Mouse (Mus musculus): ENCODE results near the gene Fam43b.

Gene Fam43b

GRCm38 (mm10) chr4:138395087-138395970, 999 bp downstream of the Fam43b start:
- in situ Hi-C loops (cut with MboI): no loop called here

- in situ Hi-C loops (cut with MboI): no loop called here
Measured at GRCm38 (mm10) chr4:138393703-138394102, 2.6 kb downstream of the Fam43b start.

DNA sequence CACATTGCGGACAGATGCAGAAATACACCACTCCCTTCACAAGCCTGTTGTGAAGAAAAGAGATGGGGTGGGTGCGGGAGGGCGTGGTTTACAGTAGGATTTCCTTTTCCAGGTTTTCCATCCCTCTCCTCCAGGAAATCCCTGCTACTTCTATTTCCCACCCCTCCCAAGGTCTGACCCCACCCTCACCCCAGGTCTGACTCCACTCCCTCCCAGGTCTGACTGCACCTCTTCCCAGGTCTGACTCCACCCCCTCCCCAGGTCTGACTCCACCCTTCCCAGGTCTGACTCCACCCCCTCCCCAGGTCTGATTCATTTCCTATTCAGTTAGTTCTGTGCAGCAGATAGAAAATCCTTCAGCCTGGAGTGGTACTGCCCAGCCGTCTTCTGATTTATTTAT, 12.5 kb downstream of the Fam43b start:
- in situ Hi-C loops (cut with MboI): no loop called here

GRCm38 (mm10) chr4:138382462-138382861, 13.9 kb downstream of the Fam43b start:
- in situ Hi-C loops (cut with MboI): no loop called here

GRCm38 (mm10) chr4:138380132-138380689, 16.1 kb downstream of the Fam43b start:
- in situ Hi-C loops (cut with MboI): no loop called here

DNA sequence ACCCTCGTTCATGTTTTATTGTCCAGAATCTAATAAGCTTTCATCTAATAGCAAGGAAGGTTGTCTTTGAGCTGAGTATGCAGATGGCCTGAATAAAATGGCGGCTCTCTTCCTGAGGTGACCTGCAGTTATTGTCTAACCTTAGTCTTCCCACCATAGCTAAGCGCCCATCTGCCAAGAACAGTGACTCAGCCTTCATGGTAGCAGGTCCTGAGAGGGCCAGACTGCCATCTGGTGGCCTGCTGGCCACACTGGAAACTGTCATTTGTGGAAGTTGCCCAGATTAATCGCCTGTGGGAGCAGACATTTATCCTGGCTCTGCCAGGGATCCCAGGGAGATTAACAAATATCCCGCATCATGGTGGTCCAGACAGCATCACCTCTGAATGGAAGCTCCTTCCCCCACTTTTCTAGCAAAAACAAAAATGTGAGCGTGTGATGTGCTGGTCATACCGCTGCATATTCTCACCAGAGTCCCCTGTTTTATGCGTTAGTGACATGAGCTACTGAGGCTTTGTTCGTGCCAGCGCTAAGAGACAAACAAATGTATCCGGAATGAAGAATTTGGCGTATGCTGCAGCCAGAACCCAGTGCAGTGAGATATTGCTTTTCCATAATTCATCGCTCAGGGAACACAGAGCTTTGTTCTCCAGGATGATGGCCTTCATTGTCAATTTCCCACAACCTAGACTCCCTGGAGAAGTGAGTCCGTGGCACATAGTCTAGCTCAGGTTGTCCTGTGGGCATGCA, 17.1 kb downstream of the Fam43b start:
- in situ Hi-C loops (cut with MboI): no loop called here

DNA sequence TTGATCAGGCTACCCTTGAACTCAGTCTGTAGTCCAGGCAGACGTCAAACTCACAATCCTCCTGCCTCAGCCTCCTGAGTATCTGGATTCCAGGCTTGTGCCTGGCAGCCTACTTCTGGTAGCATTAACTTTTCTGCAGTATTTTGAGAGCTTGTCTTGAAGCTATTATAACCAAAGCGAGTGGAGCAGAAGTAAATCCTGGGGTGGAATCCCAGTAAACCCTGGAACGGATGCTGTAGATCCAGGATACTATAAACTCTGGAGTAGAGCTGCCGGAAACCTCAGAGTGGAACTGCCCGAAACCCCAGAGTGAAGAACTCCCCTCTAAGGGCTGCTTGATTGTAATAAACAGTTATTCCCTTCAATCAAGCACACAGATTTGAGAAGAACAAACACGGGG, 18.8 kb downstream of the Fam43b start:
- in situ Hi-C loops (cut with MboI): no loop called here

DNA sequence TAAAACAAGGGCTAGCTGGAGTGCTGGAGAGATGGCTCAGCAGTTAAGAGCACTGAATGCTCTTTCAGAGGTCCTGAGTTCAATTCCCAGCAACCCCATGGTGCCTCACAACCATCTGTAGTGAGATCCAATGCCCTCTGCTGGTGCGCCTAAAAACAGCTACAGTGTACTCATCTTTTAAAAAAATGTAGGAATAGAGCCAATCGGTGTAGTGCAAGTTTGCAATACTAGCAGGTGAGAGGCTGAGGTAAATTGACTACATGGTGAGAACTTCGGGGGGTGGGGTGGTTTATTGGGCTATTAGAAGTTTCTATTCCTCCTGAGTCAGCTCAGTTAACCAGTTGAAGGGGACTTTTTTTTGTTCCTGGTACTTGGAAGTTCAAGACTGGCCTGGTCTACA, 21.2 kb downstream of the Fam43b start:
- in situ Hi-C loops (cut with MboI): no loop called here

DNA sequence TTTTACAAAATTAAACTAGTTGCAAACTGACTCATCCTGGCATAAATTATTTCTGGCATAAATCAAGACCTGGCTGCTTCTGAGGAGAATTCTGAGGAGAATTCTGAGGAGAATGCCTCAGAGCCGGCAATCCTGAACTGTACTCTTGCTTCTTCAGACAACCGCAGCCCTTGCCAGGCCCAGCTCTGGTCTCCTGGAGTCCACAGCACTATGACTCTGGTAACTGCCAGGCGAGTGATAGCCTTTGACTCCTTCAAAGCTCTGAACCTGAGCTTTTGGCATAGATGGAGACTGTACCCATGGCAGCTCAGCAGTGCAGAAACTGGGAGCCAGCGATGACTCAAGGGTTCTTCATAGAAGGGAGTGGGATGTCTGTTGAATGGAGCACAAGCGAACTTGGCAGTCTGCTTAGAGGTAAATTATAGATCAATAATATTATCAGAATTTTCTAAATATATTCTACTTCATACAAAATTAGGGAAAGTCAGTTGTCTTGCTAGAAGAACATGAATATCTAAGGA, 25.3 kb downstream of the Fam43b start:
- in situ Hi-C loops (cut with MboI): no loop called here

DNA sequence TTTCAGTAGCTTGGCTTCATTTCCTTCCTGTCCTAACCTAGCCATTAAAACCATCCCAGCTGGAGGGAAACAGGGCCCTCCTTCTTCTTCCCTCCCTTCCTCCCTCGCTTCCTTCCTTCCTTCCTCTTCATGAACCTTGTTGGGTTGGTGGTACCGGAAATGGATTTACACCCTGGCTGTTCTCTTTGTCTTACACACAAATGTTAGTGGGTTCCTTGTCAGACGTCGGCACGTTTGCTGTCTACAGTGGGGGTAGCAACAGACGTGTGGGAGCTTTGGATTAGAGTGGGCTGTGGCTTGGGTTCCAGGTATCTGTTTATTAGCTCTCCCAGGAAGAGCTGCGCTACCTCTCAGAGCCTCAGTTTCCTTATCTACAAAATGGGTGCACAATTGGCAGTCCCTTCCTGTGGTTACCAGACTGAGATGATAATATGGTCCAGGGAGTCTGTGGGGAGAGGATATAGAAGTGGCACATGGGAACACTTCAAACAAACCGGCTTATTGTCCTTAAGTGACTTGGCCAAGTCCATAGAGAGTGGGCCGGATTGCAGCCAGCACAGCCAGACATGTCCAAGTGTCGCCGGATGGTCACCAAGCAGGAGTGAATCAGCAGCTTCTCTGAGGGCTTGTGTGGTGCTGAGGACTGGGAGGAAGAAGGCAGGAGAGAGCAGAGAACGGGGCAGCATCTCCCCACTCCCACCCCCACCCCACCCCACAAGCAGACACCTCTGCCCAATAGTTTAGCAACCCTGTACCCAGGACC, 27.6 kb downstream of the Fam43b start:
- in situ Hi-C loops (cut with MboI): no loop called here

DNA sequence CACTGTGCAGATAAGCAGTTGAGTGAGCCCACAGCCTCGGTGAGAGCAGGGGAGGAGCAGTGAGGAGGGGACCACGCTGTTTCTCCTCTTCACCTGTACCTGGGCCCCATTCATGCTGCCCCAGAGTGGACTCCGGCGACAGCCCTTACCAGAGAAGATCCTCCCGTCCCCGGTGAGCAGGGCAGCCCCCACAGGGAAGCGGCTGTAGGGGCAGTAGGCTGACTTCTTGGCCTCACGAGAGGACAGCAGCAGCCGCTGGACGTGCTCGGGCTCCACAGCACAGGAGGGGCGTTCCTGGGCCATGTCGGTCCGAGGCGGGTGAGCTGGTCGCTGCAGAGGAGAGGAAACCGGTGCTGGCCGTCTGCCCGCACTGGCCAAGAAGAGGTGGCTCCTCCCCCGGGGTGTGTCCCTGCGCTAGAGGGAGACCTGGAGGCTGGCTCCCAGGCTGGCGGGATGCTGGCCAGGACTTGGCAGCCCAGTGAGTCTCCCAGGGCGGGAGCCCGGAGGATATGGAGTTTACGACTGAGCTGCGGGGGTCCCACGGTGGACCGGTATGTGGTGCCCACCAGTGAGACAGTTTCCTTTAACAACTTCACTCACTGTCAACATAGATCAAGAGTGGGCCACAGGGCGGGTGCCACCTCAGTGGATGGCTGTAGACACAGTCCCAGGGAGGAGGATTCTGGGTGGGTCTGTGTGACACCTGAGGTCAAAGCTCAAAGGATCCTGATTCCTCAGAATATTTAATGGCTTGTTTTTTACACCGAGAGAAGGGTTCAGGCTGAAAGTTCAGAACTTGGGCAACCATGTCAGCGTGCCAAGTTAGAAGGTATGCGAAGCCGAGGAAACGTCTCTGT, 28.5 kb downstream of the Fam43b start, which contains the start of gene Cda:
TSS of gene Cda (minus strand) at position 352 of the 857 bp plus-strand sequence.
- in situ Hi-C loops (cut with MboI): no loop called here

DNA sequence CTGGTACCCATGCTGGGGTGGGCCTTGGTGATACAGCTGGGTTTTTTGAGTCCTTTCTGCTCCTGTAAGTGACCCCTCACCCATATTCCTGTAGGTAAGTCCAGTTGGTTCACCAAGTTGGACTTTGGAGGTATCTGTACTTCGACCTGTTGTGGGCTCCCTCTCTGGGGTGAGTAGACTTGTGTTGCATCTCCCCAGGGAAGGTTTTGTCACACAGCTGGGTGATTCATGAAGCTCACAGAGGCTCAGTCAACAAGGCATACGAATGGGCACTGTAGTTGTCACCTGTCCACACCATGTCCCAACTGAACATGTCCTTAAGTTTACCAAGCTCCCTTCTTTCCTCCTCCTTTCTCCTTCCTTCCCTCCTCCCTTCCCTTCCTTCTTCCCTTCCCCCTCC, 29.8 kb downstream of the Fam43b start:
- in situ Hi-C loops (cut with MboI): no loop called here

DNA sequence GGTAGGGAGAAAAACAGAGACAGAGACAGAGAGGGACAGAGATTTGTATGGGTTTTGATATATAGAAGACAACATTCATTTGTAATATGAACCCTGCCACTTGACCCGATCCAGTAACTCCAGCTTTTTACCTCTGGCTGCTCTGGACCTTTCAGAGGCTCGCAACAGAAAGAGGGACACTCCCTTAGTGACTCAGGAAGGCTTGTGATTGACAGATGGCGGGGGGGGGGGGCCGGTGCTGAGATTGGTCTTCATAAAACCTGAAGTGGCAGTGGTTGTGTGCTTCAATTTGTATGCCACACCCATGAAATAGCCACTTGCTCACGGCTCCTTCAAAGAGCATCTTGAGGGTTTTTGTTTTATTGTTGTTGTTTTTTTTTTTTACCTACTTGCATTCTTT, 32.8 kb downstream of the Fam43b start:
- in situ Hi-C loops (cut with MboI): no loop called here

GRCm38 (mm10) chr4:138362883-138363282, 33.4 kb downstream of the Fam43b start:
- in situ Hi-C loops (cut with MboI): no loop called here

DNA sequence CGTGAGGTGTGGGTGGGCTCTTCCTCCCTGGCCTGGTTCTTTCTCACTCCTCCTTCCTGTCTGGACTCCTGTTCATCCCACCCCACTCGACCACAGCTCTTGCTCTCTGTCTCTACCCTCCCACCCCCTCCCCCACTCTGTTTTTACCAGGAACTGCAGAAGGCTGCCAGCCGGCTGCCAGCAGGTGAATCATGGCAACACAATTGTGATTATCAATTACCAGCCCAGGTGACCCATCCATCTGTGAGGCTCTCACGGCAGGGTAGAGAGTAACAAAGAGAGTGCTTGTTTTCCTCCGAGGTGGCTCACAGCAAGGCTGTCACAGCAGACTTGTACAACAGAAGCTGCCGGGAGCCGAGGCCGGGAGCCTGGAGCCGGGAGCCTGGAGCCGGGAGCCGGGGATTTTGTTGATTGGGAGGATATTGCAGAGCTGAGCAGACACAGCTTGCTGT, 34.9 kb downstream of the Fam43b start:
- in situ Hi-C loops (cut with MboI): no loop called here

- in situ Hi-C loops (cut with MboI): no loop called here
Measured at GRCm38 (mm10) chr4:138358176-138358575, 38.2 kb downstream of the Fam43b start.

- in situ Hi-C loops (cut with MboI): no loop called here
Measured at GRCm38 (mm10) chr4:138356551-138356950, 39.8 kb downstream of the Fam43b start.

GRCm38 (mm10) chr4:138356141-138356540, 40.2 kb downstream of the Fam43b start:
- in situ Hi-C loops (cut with MboI): no loop called here

DNA sequence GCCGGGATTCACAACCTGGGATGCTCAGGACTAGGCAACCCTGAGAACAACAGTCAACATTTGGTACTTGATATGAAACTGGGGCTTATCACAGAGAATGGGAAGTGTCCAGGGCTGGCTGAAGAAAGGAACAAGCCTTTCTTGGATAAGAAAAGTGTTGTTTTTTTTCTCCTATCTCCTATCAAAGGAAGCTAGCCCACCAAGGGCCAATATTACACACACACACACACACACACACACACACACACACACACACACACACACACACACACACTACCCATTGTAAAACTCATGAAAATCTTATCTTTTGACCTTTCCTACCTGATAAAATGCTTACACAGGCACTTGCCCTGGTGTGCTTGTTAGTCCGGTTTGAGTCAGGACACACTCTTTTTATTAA, 40.8 kb downstream of the Fam43b start:
- in situ Hi-C loops (cut with MboI): no loop called here

GRCm38 (mm10) chr4:138353438-138354171, 42.7 kb downstream of the Fam43b start:
- in situ Hi-C loops (cut with MboI): no loop called here

Measured in mature B cell (primary cell).